Mouse (Mus musculus): Measurements from ENCODE around the gene Adssl1. TPM values are rescaled to one million over a fixed set of nuclear protein-coding genes. Genes with fewer than 3 reads are reported as not detected.

Adssl1 gene
- polyA plus RNA-seq, 1 experiment from 2014 or later: 9.3 TPM

- Histone ChIP-seq H3K27me3 (no peaks in the 10 kb centered on the region), H3K4me3 (no peak overlapping the region), H3K4me2 (no peak overlapping the region), H3K9me3 (no peaks in the 10 kb centered on the region), H3K27ac (no peak overlapping the region), H3K36me3 (no peaks in the 10 kb centered on the region), H3K4me1 (peaks cover 4% of the 10 kb centered on the region; the same call in 1 of the 2 replicates), H3K9ac (no peak overlapping the region)
- 84% methylated on average over 10 of the region's 10 CpGs for WGBS
- ATAC-seq (ENCODE audit: borderline replicate concordance, extremely low read depth, low FRiP score, low TSS enrichment): no peak
These were observed 10.8 kb upstream of the Adssl1 start for GRCm38 (mm10) chr12:112609031-112609430.

GRCm38 (mm10) chr12:112616668-112617067 lies 3.2 kb upstream of the Adssl1 start:
- Histone ChIP-seq H3K4me2 (no peak overlapping the region), H3K9ac (no peak overlapping the region), H3K4me1 (peaks cover 33% of the 10 kb centered on the region), H3K4me3 (no peak overlapping the region), H3K9me3 (no peaks in the 10 kb centered on the region), H3K27ac (no peak overlapping the region), H3K36me3 (no peaks in the 10 kb centered on the region), H3K27me3 (peaks cover 33% of the 10 kb centered on the region)
- no peak for ATAC-seq (ENCODE audit: borderline replicate concordance, extremely low read depth, low FRiP score, low TSS enrichment)
- 40% methylated on average over 9 of the region's 9 CpGs for WGBS

GRCm38 (mm10) chr12:112617184-112617583 lies 2.7 kb upstream of the Adssl1 start:
- Histone ChIP-seq H3K27me3 (peaks cover 37% of the 10 kb centered on the region), H3K9me3 (no peaks in the 10 kb centered on the region), H3K27ac (no peak overlapping the region), H3K9ac (no peak overlapping the region), H3K4me3 (no peak overlapping the region), H3K4me1 (peaks cover 33% of the 10 kb centered on the region), H3K36me3 (no peaks in the 10 kb centered on the region), H3K4me2 (no peak overlapping the region)
- 78% methylated on average over 11 of the region's 11 CpGs for WGBS
- ATAC-seq (ENCODE audit: borderline replicate concordance, extremely low read depth, low FRiP score, low TSS enrichment): no peak

GRCm38 (mm10) chr12:112617898-112618380 lies 1.9 kb upstream of the Adssl1 start:
- Histone ChIP-seq H3K27me3 (peaks cover 39% of the 10 kb centered on the region), H3K4me1 (peaks cover 33% of the 10 kb centered on the region), H3K9me3 (no peaks in the 10 kb centered on the region), H3K27ac (no peak overlapping the region), H3K4me3 (no peak overlapping the region), H3K4me2 (no peak overlapping the region), H3K36me3 (no peaks in the 10 kb centered on the region), H3K9ac (no peak overlapping the region)
- ATAC-seq (ENCODE audit: borderline replicate concordance, extremely low read depth, low FRiP score, low TSS enrichment): peak; percentile 69
- 14% methylated on average over 8 of the region's 8 CpGs for WGBS

GRCm38 (mm10) chr12:112618981-112619685 lies 712 bp upstream of the Adssl1 start:
- Histone ChIP-seq H3K4me1 (peaks cover 33% of the 10 kb centered on the region), H3K4me2 (peak overlapping the region; percentile 96), H3K9ac (peak overlapping the region; percentile 55), H3K27ac (0 out of 2 replicates have a peak overlapping the region, but pooled peaks have one; percentile 7), H3K4me3 (peak overlapping the region; percentile 45), H3K36me3 (no peaks in the 10 kb centered on the region), H3K9me3 (no peaks in the 10 kb centered on the region), H3K27me3 (peaks cover 43% of the 10 kb centered on the region)
- WGBS: 24% methylated on average over 13 of the region's 13 CpGs
- ATAC-seq (ENCODE audit: borderline replicate concordance, extremely low read depth, low FRiP score, low TSS enrichment): no peak; the same call in 1 of the 2 replicates

- 0 out of 2 replicates have a peak, but pooled peaks have one; percentile 1 for ATAC-seq (ENCODE audit: borderline replicate concordance, extremely low read depth, low FRiP score, low TSS enrichment)
- Histone ChIP-seq H3K4me2 (peak overlapping the region; percentile 96), H3K27me3 (peaks cover 43% of the 10 kb centered on the region), H3K9ac (peak overlapping the region; percentile 55), H3K36me3 (no peaks in the 10 kb centered on the region), H3K9me3 (no peaks in the 10 kb centered on the region), H3K27ac (no peak overlapping the region), H3K4me3 (peak overlapping the region; percentile 45), H3K4me1 (peaks cover 33% of the 10 kb centered on the region)
- 16% methylated on average over 16 of the region's 16 CpGs for WGBS
These were observed 663 bp downstream of the Adssl1 start for GRCm38 (mm10) chr12:112620354-112621061.

GRCm38 (mm10) chr12:112621900-112622299 lies 2.1 kb downstream of the Adssl1 start:
- Histone ChIP-seq H3K4me1 (peaks cover 33% of the 10 kb centered on the region), H3K27me3 (peaks cover 43% of the 10 kb centered on the region), H3K9me3 (no peaks in the 10 kb centered on the region), H3K4me3 (no peak overlapping the region), H3K36me3 (no peaks in the 10 kb centered on the region), H3K9ac (no peak overlapping the region), H3K27ac (no peak overlapping the region), H3K4me2 (no peak overlapping the region)
- WGBS: 68% methylated on average over 3 of the region's 3 CpGs
- ATAC-seq (ENCODE audit: borderline replicate concordance, extremely low read depth, low FRiP score, low TSS enrichment): no peak

GRCm38 (mm10) chr12:112623742-112624141 lies 3.9 kb downstream of the Adssl1 start:
- Histone ChIP-seq H3K4me2 (no peak overlapping the region), H3K9ac (no peak overlapping the region), H3K27me3 (peaks cover 38% of the 10 kb centered on the region), H3K36me3 (no peaks in the 10 kb centered on the region), H3K27ac (no peak overlapping the region), H3K4me3 (no peak overlapping the region), H3K4me1 (peaks cover 32% of the 10 kb centered on the region), H3K9me3 (no peaks in the 10 kb centered on the region)
- no peak for ATAC-seq (ENCODE audit: borderline replicate concordance, extremely low read depth, low FRiP score, low TSS enrichment)
- 32% methylated on average over 2 of the region's 2 CpGs for WGBS

- Histone ChIP-seq H3K4me1 (peaks cover 22% of the 10 kb centered on the region), H3K36me3 (no peaks in the 10 kb centered on the region), H3K9ac (no peak overlapping the region), H3K27me3 (peaks cover 19% of the 10 kb centered on the region), H3K4me3 (no peak overlapping the region), H3K27ac (no peak overlapping the region), H3K4me2 (no peak overlapping the region), H3K9me3 (no peaks in the 10 kb centered on the region)
- WGBS: 73% methylated on average over 4 of the region's 4 CpGs
- ATAC-seq (ENCODE audit: borderline replicate concordance, extremely low read depth, low FRiP score, low TSS enrichment): no peak
These were observed 5.9 kb downstream of the Adssl1 start for GRCm38 (mm10) chr12:112625700-112626099.

GRCm38 (mm10) chr12:112626455-112626854 lies 6.6 kb downstream of the Adssl1 start:
- no peaks in the 10 kb centered on the region for H3K36me3 ChIP-seq
- no peak for ATAC-seq (ENCODE audit: borderline replicate concordance, extremely low read depth, low FRiP score, low TSS enrichment)
- no peak overlapping the region for H3K9ac ChIP-seq
- H3K4me2 ChIP-seq: no peak overlapping the region
- H3K4me3 ChIP-seq: no peak overlapping the region
- WGBS: 69% methylated on average over 6 of the region's 6 CpGs
- H3K9me3 ChIP-seq: no peaks in the 10 kb centered on the region
- H3K27me3 ChIP-seq: peaks cover 12% of the 10 kb centered on the region; the same call in 1 of the 2 replicates
- no peak overlapping the region for H3K27ac ChIP-seq
- H3K4me1 ChIP-seq: peaks cover 24% of the 10 kb centered on the region

GRCm38 (mm10) chr12:112627097-112627881 lies 7.4 kb downstream of the Adssl1 start:
- Histone ChIP-seq H3K4me1 (peaks cover 32% of the 10 kb centered on the region), H3K9ac (no peak overlapping the region), H3K4me2 (no peak overlapping the region), H3K9me3 (no peaks in the 10 kb centered on the region), H3K27ac (no peak overlapping the region), H3K36me3 (no peaks in the 10 kb centered on the region), H3K4me3 (no peak overlapping the region), H3K27me3 (0 out of 2 replicates have a peak, but pooled peaks cover 6% of the 10 kb centered on the region)
- WGBS: 63% methylated on average over 7 of the region's 7 CpGs
- ATAC-seq (ENCODE audit: borderline replicate concordance, extremely low read depth, low FRiP score, low TSS enrichment): no peak
